Mouse (Mus musculus) embryo, embryonic 10 days (tissue): ENCODE data around the gene Pitpna.
"Not testable (repeated sequence)": the region's sequence is repeated elsewhere in the genome, so short reads cannot be mapped to it uniquely, and the experiment has no call there.

Experiments
- DNase-seq: peaks from one replicate; pipeline ENCODE4 v3.0.0-alpha.2; 2015; ENCODE audit warnings: low spot score

Pitpna gene

DNA sequence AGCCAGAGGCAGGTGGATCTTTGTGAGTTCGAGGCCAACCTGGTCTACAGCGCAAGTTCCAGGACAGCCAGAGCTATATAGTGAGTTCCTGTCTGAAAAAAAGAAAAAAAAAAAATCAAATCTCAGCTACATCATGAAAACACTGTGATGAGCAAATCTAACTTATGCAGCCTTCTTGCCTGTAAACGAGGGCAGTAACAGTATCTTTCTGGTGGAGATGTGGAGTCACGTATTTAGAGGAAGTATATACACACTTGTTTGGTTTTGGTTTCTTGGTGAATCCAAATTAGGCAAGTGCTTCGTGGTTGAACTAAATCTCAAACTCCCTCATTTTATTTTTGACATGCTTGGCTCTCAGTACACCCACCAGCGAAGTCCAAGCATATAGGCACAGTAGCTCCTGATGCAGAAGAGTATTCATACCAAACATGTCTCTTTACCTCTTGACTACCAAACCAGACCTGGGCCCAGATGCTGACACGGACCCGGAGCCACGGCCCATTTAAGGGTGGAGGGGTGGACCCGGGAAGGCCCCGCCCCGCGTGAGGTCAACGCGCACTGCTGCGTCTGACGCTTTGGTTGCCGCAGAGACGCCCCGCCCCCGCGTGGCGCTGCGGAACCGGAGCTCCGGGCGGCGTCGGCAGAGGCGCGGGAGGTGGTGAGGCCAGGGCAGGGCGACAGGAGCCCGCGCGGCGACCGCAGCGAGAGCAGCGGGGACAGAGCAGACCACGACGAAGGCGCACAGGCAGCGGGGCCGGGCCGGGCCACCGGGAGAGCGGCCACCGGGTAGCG, at the start of gene Pitpna:
Gene Pitpna (plus strand): TSS at position 605 of the 792 bp plus-strand sequence.
- peak; percentile 96 for DNase-seq

GRCm38 (mm10) chr11:75538184-75538969, 49.5 kb upstream of the Pitpna start:
- DNase-seq, result no peak

- no peak for DNase-seq
These were observed 49.0 kb upstream of the Pitpna start for GRCm38 (mm10) chr11:75538970-75539299.

DNA sequence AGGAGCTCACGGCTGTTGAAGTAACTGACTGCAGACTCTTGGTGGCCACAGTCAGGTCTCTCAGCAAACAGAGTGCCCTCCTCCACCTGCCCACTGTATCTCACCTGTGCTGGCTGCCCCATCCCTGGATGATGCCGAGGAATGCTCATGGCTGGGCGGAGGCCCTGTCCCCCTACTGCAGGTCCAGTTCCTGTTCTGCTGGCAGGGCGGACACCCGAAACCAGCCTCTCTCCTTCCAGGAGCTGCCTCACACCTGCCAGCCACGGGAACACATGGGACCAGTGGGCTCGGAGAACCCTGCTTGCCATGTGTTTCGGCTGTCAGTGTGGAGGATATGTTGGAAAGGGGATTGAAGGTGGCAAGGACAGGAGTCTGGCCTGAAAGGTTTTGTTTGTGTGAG, 47.7 kb upstream of the Pitpna start:
- DNase-seq, result no peak

DNA sequence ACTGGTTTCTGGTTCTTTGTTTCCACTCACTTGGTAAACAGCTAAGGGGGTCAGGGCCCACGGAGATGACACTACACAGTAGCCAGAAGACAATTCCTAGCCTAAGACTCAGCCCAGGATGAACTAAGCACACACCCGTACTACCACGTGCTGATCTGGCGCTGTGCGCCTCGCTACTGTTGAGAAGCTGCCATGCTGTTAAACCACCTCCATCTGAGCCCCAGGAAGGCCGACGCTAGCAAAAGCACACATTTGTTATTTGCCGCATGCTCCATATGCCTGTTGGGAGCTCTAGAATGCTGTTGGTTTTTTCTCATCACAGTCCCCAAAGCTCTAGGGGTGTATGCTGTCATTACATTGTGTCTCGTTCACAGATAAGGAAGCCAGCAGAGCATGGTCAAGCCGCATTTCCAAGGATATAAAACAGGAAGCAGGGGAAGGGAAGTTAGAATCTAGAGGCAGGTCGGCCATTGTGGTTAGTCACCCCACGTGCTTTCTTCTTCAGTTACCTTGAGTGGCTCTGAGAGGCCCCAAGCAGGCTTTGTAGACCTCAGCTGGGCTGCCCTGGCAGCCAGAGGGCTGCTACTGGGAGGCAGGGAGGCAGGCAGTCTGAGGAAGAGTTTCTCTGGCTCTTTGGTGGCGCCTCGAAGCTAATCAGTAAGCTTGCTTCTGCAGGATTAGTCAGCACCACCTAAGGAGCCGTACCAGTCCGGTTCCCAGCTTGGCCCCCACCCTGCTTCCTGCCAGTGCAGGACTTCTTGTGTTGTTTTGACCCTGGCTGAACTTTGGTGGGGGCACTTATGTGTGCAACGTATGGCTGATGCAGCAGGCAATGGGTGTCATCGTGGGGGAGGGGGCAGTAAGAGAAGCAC, 47.0 kb upstream of the Pitpna start:
- DNase-seq, result no peak

- DNase-seq, result no peak
These were observed 43.2 kb upstream of the Pitpna start for GRCm38 (mm10) chr11:75544713-75545112.

GRCm38 (mm10) chr11:75546057-75546456, 41.8 kb upstream of the Pitpna start:
- no peak for DNase-seq

GRCm38 (mm10) chr11:75549658-75550111, 38.2 kb upstream of the Pitpna start:
- DNase-seq, result no peak

DNA sequence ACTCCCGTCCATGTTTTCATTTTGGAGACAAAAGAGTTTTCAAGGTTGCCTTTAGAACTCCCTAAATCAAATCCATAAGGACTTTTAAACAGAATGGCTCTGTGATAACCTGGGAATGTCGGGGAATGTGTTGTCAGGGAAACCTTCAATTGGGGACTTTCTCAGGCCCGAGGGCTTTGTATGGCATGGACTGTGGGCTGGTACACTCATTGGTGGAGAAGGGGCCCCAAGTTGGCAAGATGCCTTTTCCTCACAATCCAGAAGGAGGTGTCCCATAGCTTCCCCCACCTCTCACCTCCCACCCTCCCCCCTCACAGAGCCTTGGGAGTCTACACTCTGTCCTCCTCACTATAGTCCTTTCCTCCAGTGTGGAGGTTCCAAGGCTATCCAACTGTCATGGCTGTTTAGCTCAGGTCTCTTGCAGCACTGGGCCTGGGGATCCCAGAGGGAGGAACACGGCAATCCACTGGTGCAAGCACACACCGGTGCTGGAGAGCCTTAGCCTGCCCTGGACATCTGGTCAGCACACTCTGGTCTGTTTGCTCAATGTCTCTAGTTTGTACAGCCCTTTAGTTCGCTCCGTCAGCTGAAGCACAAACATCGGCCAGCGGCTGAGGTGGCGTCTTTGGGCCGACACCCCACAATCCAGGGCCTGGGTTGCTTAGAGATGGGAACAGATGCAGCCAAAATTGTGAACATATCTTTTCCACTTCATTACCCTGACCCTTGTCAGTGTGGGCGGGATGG, 37.5 kb upstream of the Pitpna start:
- DNase-seq, result peak; percentile 43

- no peak for DNase-seq
These were observed 36.6 kb upstream of the Pitpna start for GRCm38 (mm10) chr11:75551321-75551720.

- no peak for DNase-seq
These were observed 35.9 kb upstream of the Pitpna start for GRCm38 (mm10) chr11:75551961-75552441.

- no peak for DNase-seq
These were observed 34.9 kb upstream of the Pitpna start for GRCm38 (mm10) chr11:75552906-75553482.

DNA sequence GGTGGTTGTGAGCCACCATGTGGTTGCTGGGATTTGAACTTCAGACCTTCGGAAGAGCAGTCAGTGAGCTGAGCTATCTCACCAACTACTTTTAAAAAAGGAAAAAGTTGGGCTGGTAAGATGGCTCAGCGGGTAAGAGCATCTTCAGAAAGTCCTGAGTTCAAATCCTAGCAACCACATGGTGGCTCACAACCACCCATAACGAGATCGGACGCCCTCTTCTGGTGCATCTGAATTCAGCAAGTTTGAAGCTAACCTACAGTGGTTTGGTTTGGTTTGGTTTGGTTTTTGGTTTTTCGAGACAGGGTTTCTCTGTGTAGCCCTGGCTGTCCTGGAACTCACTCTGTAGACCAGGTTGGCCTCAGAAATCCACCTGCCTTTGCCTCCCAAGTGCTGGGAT, 31.9 kb upstream of the Pitpna start:
- not testable (repeated sequence) for DNase-seq

DNA sequence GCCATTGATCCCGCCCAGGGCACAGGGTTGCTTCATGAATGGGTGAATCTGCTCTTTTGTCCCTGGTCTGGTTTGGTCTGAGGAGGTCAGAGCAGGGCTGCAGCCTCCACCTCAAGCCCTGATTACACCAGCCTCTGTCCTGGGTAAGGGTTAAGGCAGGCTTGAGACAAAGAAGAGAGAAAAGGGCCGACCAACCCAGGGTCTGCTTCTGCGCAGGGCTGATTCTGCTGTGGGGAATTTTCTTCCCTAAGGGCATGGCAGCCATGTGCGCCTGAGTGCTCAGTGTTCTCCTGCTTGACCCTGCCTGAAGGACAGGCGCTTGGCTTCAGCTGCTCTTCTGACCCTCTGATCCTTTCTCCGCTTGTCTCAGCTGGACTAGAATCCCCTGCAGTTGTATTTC, 30.8 kb upstream of the Pitpna start:
- DNase-seq, result no peak

- DNase-seq, result no peak
These were observed 29.8 kb upstream of the Pitpna start for GRCm38 (mm10) chr11:75558101-75558500.

- DNase-seq, result no peak
These were observed 27.9 kb upstream of the Pitpna start for GRCm38 (mm10) chr11:75559870-75560504.

DNA sequence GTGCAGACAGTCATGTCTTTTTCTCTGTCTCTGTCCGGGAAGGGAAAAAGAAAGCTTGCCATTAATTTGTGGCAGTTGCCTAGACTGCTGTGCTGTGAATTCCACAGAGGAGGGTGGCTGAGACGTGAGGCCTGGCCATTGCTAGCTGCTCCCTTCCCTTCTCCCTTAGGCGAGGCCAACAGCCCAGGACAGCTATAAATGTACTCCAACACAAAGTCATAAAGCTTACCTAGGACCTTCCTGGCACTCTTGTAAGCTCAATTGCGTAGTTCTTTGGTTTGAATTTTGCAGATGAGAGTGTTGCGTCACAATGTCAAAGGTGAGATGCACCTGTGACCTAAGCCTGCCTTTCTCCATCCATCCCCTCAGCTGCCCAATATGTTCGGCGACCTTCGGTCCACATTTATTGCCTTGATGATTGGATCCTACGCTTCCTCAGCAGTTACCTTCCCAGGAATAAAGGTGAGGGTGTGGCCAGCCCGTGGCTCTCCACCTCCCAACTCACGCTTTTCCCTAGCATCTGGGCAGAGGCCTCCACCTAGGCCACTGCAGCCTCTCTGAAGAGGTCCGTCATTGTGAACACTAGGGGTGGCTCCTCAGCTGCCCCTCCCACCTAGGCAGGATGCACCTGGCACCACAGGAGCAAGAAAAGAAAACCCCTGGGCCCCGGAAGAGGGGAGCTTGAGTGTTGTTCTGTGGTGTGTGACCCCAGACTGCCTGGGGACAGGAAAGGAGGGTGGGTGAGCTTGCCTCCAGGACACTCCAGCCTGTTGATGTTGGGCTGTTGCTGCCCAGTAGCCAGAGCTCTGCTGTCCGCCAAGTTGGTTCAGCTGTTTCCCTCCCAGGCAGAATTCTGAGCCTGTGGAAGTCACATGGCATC, 27.1 kb upstream of the Pitpna start:
- DNase-seq, result no peak

- DNase-seq, result no peak
These were observed 26.5 kb upstream of the Pitpna start for GRCm38 (mm10) chr11:75561410-75561791.

DNA sequence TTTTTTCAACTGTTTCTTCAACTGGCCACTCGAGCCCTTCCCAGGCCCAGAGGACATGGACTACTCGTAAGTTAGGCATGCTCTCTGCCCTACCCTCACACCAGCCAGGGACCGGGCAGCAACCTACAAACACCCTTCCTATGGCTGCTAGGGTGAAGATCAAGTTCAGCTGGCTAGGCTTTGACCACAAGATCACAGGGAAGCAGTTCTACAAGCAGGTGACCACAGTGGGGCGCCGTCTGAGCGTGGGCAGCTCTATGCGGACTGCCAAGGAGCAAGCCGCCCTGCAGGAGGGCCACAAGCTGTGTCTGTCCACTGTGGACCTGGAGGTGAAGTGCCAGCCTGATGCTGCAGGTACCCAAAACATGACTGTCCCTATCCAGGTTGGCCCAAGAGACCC, 25.1 kb upstream of the Pitpna start:
- no peak for DNase-seq
